Mouse (Mus musculus): ENCODE results near the gene Suclg2. TPM values are rescaled to one million over a fixed set of nuclear protein-coding genes. Genes with fewer than 3 reads are reported as not detected.
A peak's percentile ranks its signal among the peaks of the same experiment; 100 is the strongest.

The Suclg2 gene
- total and polyA plus RNA-seq, 2 experiments from 2014 or later: 79.5 to 105 TPM

- Histone ChIP-seq H3K27me3 (ENCODE audit: control insufficient read depth, insufficient read depth, low read length) (no peaks in the 10 kb centered on the region), H3K9me3 (replicated peaks; ENCODE audit: control insufficient read depth, low read length) (no peaks in the 10 kb centered on the region), H3K4me3 (ENCODE audit: low read depth, low read length) (no peak overlapping the region), H3K4me1 (ENCODE audit: control insufficient read depth, insufficient read depth) (no peaks in the 10 kb centered on the region), H3K27ac (ENCODE audit: low read depth) (no peak overlapping the region), H3K4me2 (ENCODE audit: low read depth, low read length) (no peak overlapping the region), H3K36me3 (replicated peaks; ENCODE audit: control insufficient read depth, insufficient read depth, low read length) (no peaks in the 10 kb centered on the region; the same call in 1 of the 2 replicates), H3K9ac (replicated peaks; ENCODE audit: low read depth, low read length) (no peak overlapping the region)
- TF ChIP-seq EP300 (IDR thresholded peaks at IDR 0.05; ENCODE audit: low read depth) (no peak), CTCF (IDR thresholded peaks at IDR 0.05; ENCODE audit: low read depth) (no peak)
- WGBS: 37% methylated on average over 8 of the region's 8 CpGs
- no peak for ATAC-seq (ENCODE audit: insufficient read depth, low read depth)
- DNase-seq (ENCODE audit: low spot score): no peak
These were observed 226.2 kb downstream of the Suclg2 start for GRCm38 (mm10) chr6:95492216-95492956.

- Histone ChIP-seq H3K4me1 (ENCODE audit: control insufficient read depth, insufficient read depth) (no peaks in the 10 kb centered on the region), H3K4me3 (ENCODE audit: low read depth, low read length) (no peak overlapping the region), H3K9ac (replicated peaks; ENCODE audit: low read depth, low read length) (no peak overlapping the region), H3K27me3 (ENCODE audit: control insufficient read depth, insufficient read depth, low read length) (no peaks in the 10 kb centered on the region), H3K9me3 (replicated peaks; ENCODE audit: control insufficient read depth, low read length) (no peaks in the 10 kb centered on the region), H3K4me2 (ENCODE audit: low read depth, low read length) (no peak overlapping the region), H3K36me3 (replicated peaks; ENCODE audit: control insufficient read depth, insufficient read depth, low read length) (no peaks in the 10 kb centered on the region), H3K27ac (ENCODE audit: low read depth) (no peak overlapping the region)
- TF ChIP-seq CTCF (IDR thresholded peaks at IDR 0.05; ENCODE audit: low read depth): no peak
- no peak for TF ChIP-seq EP300 (IDR thresholded peaks at IDR 0.05; ENCODE audit: low read depth)
- 80% methylated on average over 2 of the region's 2 CpGs for WGBS
- DNase-seq (ENCODE audit: low spot score): no peak
- ATAC-seq (ENCODE audit: insufficient read depth, low read depth): no peak
These were observed 227.6 kb downstream of the Suclg2 start for GRCm38 (mm10) chr6:95491043-95491442.

GRCm38 (mm10) chr6:95485791-95486190, 232.8 kb downstream of the Suclg2 start:
- no peaks in the 10 kb centered on the region for H3K4me1 ChIP-seq (ENCODE audit: control insufficient read depth, insufficient read depth)
- TF ChIP-seq CTCF (IDR thresholded peaks at IDR 0.05; ENCODE audit: low read depth): no peak
- no peak for TF ChIP-seq EP300 (IDR thresholded peaks at IDR 0.05; ENCODE audit: low read depth)
- H3K27me3 ChIP-seq (ENCODE audit: control insufficient read depth, insufficient read depth, low read length): no peaks in the 10 kb centered on the region
- H3K27ac ChIP-seq (ENCODE audit: low read depth): no peak overlapping the region
- H3K9me3 ChIP-seq (replicated peaks; ENCODE audit: control insufficient read depth, low read length): no peaks in the 10 kb centered on the region
- 84% methylated on average over 6 of the region's 6 CpGs for WGBS
- no peak overlapping the region for H3K4me2 ChIP-seq (ENCODE audit: low read depth, low read length)
- no peak overlapping the region for H3K4me3 ChIP-seq (ENCODE audit: low read depth, low read length)
- ATAC-seq (ENCODE audit: insufficient read depth, low read depth) (no peak), DNase-seq (ENCODE audit: low spot score) (no peak)
- no peaks in the 10 kb centered on the region for H3K36me3 ChIP-seq (replicated peaks; ENCODE audit: control insufficient read depth, insufficient read depth, low read length)
- no peak overlapping the region for H3K9ac ChIP-seq (replicated peaks; ENCODE audit: low read depth, low read length)

GRCm38 (mm10) chr6:95484183-95484818, 234.3 kb downstream of the Suclg2 start:
- ATAC-seq (ENCODE audit: insufficient read depth, low read depth) (0 out of 2 replicates have a peak, but pooled peaks have one; percentile 44), DNase-seq (ENCODE audit: low spot score) (peak; percentile 45)
- Histone ChIP-seq H3K36me3 (replicated peaks; ENCODE audit: control insufficient read depth, insufficient read depth, low read length) (no peaks in the 10 kb centered on the region), H3K4me1 (ENCODE audit: control insufficient read depth, insufficient read depth) (no peaks in the 10 kb centered on the region), H3K4me2 (ENCODE audit: low read depth, low read length) (no peak overlapping the region), H3K9ac (replicated peaks; ENCODE audit: low read depth, low read length) (no peak overlapping the region), H3K9me3 (replicated peaks; ENCODE audit: control insufficient read depth, low read length) (no peaks in the 10 kb centered on the region), H3K27me3 (ENCODE audit: control insufficient read depth, insufficient read depth, low read length) (no peaks in the 10 kb centered on the region), H3K4me3 (ENCODE audit: low read depth, low read length) (no peak overlapping the region), H3K27ac (ENCODE audit: low read depth) (no peak overlapping the region)
- TF ChIP-seq CTCF (IDR thresholded peaks at IDR 0.05; ENCODE audit: low read depth) (peak; percentile 75), EP300 (IDR thresholded peaks at IDR 0.05; ENCODE audit: low read depth) (no peak)
- 53% methylated on average over 7 of the region's 7 CpGs for WGBS

GRCm38 (mm10) chr6:95483686-95484085, 234.9 kb downstream of the Suclg2 start:
- no peak overlapping the region for H3K27ac ChIP-seq (ENCODE audit: low read depth)

More at GRCm38 (mm10) chr6:95483686-95484085, 234.9 kb downstream of the Suclg2 start:
- TF ChIP-seq EP300 (IDR thresholded peaks at IDR 0.05; ENCODE audit: low read depth) (no peak), CTCF (IDR thresholded peaks at IDR 0.05; ENCODE audit: low read depth) (no peak)
- no peaks in the 10 kb centered on the region for H3K27me3 ChIP-seq (ENCODE audit: control insufficient read depth, insufficient read depth, low read length)
- H3K9ac ChIP-seq (replicated peaks; ENCODE audit: low read depth, low read length): no peak overlapping the region
- 91% methylated on average over 4 of the region's 4 CpGs for WGBS
- ATAC-seq (ENCODE audit: insufficient read depth, low read depth) (no peak), DNase-seq (ENCODE audit: low spot score) (no peak)
- no peaks in the 10 kb centered on the region for H3K4me1 ChIP-seq (ENCODE audit: control insufficient read depth, insufficient read depth)
- no peak overlapping the region for H3K4me3 ChIP-seq (ENCODE audit: low read depth, low read length)
- H3K4me2 ChIP-seq (ENCODE audit: low read depth, low read length): no peak overlapping the region
- no peaks in the 10 kb centered on the region for H3K36me3 ChIP-seq (replicated peaks; ENCODE audit: control insufficient read depth, insufficient read depth, low read length)
- no peaks in the 10 kb centered on the region for H3K9me3 ChIP-seq (replicated peaks; ENCODE audit: control insufficient read depth, low read length)

Data from heart, postnatal 0 days (tissue).